Mouse (Mus musculus): ENCODE data around the gene Samd14. TPM values are rescaled to one million over a fixed set of nuclear protein-coding genes. Genes with fewer than 3 reads are reported as not detected.
A peak's percentile ranks its signal among the peaks of the same experiment; 100 is the strongest.

The Samd14 gene
- polyA plus RNA-seq, 1 experiment from 2014 or later, result 32.3 TPM

DNA sequence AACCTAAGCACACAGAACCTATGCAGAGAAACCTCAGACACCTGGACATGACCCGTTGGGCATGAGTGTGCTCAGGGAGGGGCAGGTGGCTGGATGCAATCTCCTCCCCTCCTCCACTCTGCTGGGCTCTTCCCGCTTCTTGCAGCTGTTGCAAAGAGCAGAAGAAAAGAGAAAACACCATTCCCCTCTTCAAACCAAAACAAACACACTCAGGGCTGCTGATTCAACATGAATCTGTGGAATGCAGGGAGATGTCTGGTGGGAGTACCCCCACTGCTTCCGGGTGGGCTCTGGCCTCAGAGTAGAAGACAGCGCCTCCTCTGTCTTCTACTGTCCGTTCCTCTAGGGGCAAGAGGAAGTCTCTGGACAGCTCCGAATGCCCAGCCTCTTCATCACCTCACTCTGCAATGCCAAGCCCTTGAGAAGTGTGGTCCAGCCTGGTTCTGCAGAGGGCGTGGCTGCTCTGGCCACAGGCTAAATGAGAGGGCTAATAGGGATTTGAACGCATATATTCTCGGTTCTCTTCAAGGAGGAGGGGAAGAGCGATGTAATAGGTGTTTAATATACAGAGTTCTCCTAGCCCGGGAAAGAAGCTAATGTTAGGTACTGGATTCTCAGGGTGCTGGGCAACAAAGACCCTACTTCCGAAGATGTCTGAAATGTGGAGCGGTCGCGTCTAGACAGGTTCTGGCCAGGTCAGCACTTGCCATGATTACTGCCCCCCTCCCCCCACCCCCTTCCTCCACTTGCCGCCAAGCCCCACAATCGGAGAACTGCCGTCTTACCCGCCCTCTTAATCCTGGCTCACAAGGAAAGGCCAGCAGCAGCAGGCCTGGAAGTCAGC is 65.7 kb downstream of the Samd14 start:
- in situ Hi-C loops (cut with MboI; ENCODE audit: low pct_unique_long_range_greater_than_20kb), result loop anchor here (25.0 kb wide), 1 partner anchor 1187 kb away; the partner anchor contains the start of gene Hoxb9
- H3K27me3 ChIP-seq, result no peaks in the 10 kb centered on the region
- ChIA-PET CTCF (interaction anchor here (1.0 to 6.2 kb wide), 9 partner anchors 10 to 41 kb away, joined by 3 to 56 read pairs (median 4); no protein-coding TSS in a partner anchor), POLR2A (interaction anchor here (0.9 to 4.2 kb wide), 7 partner anchors 12 to 51 kb away, joined by 3 to 29 read pairs (median 4); no protein-coding TSS in a partner anchor)
- ATAC-seq (no peak), DNase-seq (ENCODE audit: low read depth, low spot score) (no peak)
- TF ChIP-seq CTCF (IDR thresholded peaks at IDR 0.05), result peak; percentile 24

Other genes starting within 250 kb of the Samd14 start
- not detected for gene Tmem92, start 227.2 kb upstream of the Samd14 start, polyA plus RNA-seq (2021)
- 2.2 TPM for gene Col1a1, start 73.7 kb upstream of the Samd14 start, polyA plus RNA-seq (2021)
- gene Hils1, start 42.3 kb upstream of the Samd14 start, polyA plus RNA-seq (2021), result not detected
- gene Sgca, start 33.6 kb upstream of the Samd14 start, polyA plus RNA-seq (2021), result 0.47 TPM
- gene Ppp1r9b, start 18.8 kb upstream of the Samd14 start, polyA plus RNA-seq (2021), result 70.2 TPM
- 61.5 TPM for gene Pdk2, start 31.5 kb downstream of the Samd14 start, polyA plus RNA-seq (2021)
- gene Itga3, start 66.9 kb downstream of the Samd14 start, polyA plus RNA-seq (2021), result 355 TPM
- not detected for gene Dlx3, start 110.2 kb downstream of the Samd14 start, polyA plus RNA-seq (2021)
- 1.3 TPM for gene Dlx4, start 136.4 kb downstream of the Samd14 start, polyA plus RNA-seq (2021)

All from Patski (cell line).